In genomic region chr6:36725509-36726160, GRCm38 (mm10) we compare ENCODE assay signal across 11 mouse cellular contexts.
DNase-seq lines count a peak whose midpoint lies in the region; ATAC-seq and TF ChIP-seq lines count a peak whose summit lies in the region.
"Had no signal": no experiment of that assay in that cellular context is flagged by ENCODE, and none has a peak within 500 bp of the region (broad histone marks: within the 10 kb centered on the region; RNA-seq: fewer than 3 reads in every experiment).

No protein-coding gene starts in this region.

- H3K9ac ChIP-seq in liver, embryonic 12.5 days: no peak overlapping the region

- intact Hi-C loops in gastrocnemius, postnatal 14 days (cut with DNase I; ENCODE audit: low total_unique reads): no loop called here

- no peak overlapping the region for H3K4me2 ChIP-seq in liver, embryonic 12.5 days

- no peak overlapping the region for H3K4me3 ChIP-seq in liver, embryonic 12.5 days
- H3K4me3 ChIP-seq: myocyte had no signal

- TF ChIP-seq CTCF in brain, embryonic 14.5 days (IDR thresholded peaks at IDR 0.05; ENCODE audit: borderline replicate concordance, extremely low read depth, insufficient read depth, insufficient read length): no peak

- TF ChIP-seq POLR2A in brain, embryonic 14.5 days (IDR thresholded peaks at IDR 0.05; ENCODE audit: borderline replicate concordance, extremely low read depth, insufficient read depth, insufficient read length, poor library complexity, severe bottlenecking): no peak

- peak; percentile 10 for DNase-seq in gastrocnemius, postnatal 14 days
- no peak for DNase-seq in gastrocnemius, postnatal 25 days
- peak; percentile 15 for DNase-seq in liver
- DNase-seq in MN1 (ENCODE audit: low spot score): peak; percentile 54
- DNase-seq in brain, embryonic 14.5 days (ENCODE audit: low read depth): peak; percentile 58
- DNase-seq in urinary bladder, adult 18-20 months (ENCODE audit: low spot score in 2 of 2): no peak
- DNase-seq in spleen, postnatal 4 days (ENCODE audit: low spot score in 2 of 2): no peak
- DNase-seq: heart, adult 18-20 months had no signal

- H3K4me1 ChIP-seq in liver, embryonic 12.5 days: no peaks in the 10 kb centered on the region

- WGBS in liver, embryonic 12.5 days (ENCODE audit: insufficient replicate concordance): 46% methylated on average over 3 of the region's 3 CpGs

- H3K27me3 ChIP-seq in liver, embryonic 12.5 days (replicated peaks): no peaks in the 10 kb centered on the region

- H3K36me3 ChIP-seq in liver, embryonic 12.5 days: no peaks in the 10 kb centered on the region

- H3K27ac ChIP-seq in liver, embryonic 12.5 days: no peak overlapping the region

- H3K9me3 ChIP-seq in liver, embryonic 12.5 days (replicated peaks): no peaks in the 10 kb centered on the region

- no peak for ATAC-seq in liver, embryonic 12.5 days
- ATAC-seq: intestine, postnatal 0 days had no signal

Comparison
In these comparisons a context has a peak if more than half of its experiments do, and no peak if none do; other contexts are left out.
1. DNase-seq: peak in gastrocnemius, postnatal 14 days (single experiment), liver (single experiment), MN1 (single experiment) and brain, embryonic 14.5 days (single experiment); none in gastrocnemius, postnatal 25 days (single experiment), urinary bladder, adult 18-20 months (0 of 2) and spleen, postnatal 4 days (0 of 2).